Mouse (Mus musculus): ENCODE results near the gene Fezf1.

The Fezf1 gene

GRCm38 (mm10) chr6:23247512-23248312 lies 450 bp downstream of the Fezf1 start:
- no peak for DNase-seq (ENCODE audit: low read depth, low spot score)

- DNase-seq (ENCODE audit: low read depth, low spot score), result no peak
Observed at GRCm38 (mm10) chr6:23246790-23247511, 1.2 kb downstream of the Fezf1 start.

- DNase-seq (ENCODE audit: low read depth, low spot score), result no peak
Observed at GRCm38 (mm10) chr6:23246061-23246789, 1.9 kb downstream of the Fezf1 start.

DNA sequence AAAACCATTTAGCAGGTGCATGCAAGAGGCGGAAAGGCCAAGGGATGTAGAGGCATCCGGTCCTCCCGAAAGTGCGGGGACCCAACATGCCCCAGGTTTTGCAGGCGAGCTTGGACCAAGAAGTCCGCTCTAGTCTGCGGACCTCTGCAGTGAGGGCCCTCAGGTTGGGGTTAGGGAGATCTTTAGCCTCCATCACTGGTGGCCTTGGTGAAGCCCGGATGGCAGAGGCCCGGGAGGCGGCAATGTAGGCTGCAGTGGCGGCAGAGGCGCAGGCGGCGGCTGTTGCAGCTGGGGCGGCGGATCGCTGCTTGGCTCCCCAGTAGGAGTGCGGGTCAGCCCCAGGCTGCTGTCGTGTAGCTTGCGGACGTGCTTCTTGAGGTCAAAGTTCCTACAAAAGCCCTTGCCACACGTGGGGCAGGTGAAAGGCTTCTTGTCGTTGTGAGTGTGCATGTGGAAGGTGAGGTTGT lies 2.6 kb downstream of the Fezf1 start:
- no peak for DNase-seq (ENCODE audit: low read depth, low spot score)

GRCm38 (mm10) chr6:23245121-23245520 lies 3.0 kb downstream of the Fezf1 start:
- no peak for DNase-seq (ENCODE audit: low read depth, low spot score)

GRCm38 (mm10) chr6:23243821-23244760 lies 4.1 kb downstream of the Fezf1 start:
- no peak for DNase-seq (ENCODE audit: low read depth, low spot score)

DNA sequence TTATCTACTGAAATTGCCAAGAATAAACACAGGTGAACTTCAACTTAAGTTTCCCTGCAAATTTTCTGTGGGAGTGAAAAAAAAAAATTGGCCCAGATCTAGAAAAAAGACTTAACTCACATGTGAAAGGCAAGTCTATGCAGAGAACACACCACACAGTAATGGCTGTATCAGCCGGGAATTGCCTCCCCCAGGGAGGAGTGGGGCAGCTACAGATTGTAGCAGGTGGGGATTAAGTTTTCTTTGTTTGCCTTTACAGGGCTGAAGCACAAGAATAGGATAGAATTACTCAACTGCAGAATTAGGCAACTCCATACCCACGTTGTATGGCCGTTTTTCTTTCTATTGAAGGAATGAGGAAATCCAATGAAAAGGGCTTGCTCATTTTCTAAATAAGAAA lies 36.7 kb downstream of the Fezf1 start:
- DNase-seq (ENCODE audit: low read depth, low spot score), result no peak

- no peak for DNase-seq (ENCODE audit: low read depth, low spot score)
Observed at GRCm38 (mm10) chr6:23207791-23208190, 40.4 kb downstream of the Fezf1 start.

DNA sequence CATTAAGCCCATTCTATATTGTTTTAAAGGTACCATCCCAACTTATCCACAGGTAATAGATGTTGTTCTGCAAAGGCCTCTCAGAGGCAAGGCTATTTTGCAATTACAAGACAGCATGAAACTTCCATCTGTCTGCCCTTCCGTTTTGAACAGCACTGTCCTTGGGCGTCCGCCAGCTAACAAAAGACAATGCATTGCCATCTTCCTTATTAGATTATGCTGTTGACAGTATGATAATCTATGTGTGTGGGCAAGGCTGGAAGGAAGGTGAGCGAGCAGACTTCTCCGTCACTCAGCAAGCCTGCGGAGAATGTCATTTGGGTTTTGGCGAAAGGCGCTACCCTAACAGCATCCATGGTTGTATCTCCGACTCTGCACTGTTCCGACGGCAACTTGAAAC lies 45.5 kb downstream of the Fezf1 start:
- no peak for DNase-seq (ENCODE audit: low read depth, low spot score)
